Comparison of ENCODE assay signal across 10 mouse cellular contexts in genomic region chr1:34988225-34988624, GRCm38 (mm10).
A peak's percentile ranks its signal among the peaks of the same experiment; 100 is the strongest.
DNase-seq lines count a peak whose midpoint lies in the region; ATAC-seq lines count a peak whose summit lies in the region.
"Had no signal": no experiment of that assay in that cellular context is flagged by ENCODE, and none has a peak within 500 bp of the region (broad histone marks: within the 10 kb centered on the region; RNA-seq: fewer than 3 reads in every experiment).

No protein-coding gene starts in this region.

- H3K4me1 ChIP-seq in midbrain, embryonic 14.5 days (ENCODE audit: control insufficient read depth, insufficient read depth, low read length), result no peaks in the 10 kb centered on the region
- no peaks in the 10 kb centered on the region for H3K4me1 ChIP-seq in midbrain, embryonic 10.5 days
- no peaks in the 10 kb centered on the region for H3K4me1 ChIP-seq in forebrain, embryonic 12.5 days
- peaks cover 4% of the 10 kb centered on the region for H3K4me1 ChIP-seq in midbrain, embryonic 16.5 days (ENCODE audit: control insufficient read depth, insufficient read depth, low read length)
- H3K4me1 ChIP-seq: limb, embryonic 15.5 days had no signal

- H3K27ac ChIP-seq in midbrain, embryonic 14.5 days (replicated peaks; ENCODE audit: low read depth, low read length), result no peak overlapping the region
- no peak overlapping the region for H3K27ac ChIP-seq in midbrain, embryonic 10.5 days (replicated peaks)
- no peak overlapping the region for H3K27ac ChIP-seq in forebrain, embryonic 12.5 days
- H3K27ac ChIP-seq in midbrain, embryonic 16.5 days (ENCODE audit: low read length), result no peak overlapping the region
- H3K27ac ChIP-seq: limb, embryonic 15.5 days had no signal

- no peak overlapping the region for H3K4me2 ChIP-seq in midbrain, embryonic 14.5 days (ENCODE audit: low read length)
- no peak overlapping the region for H3K4me2 ChIP-seq in forebrain, embryonic 12.5 days
- no peak overlapping the region for H3K4me2 ChIP-seq in midbrain, embryonic 16.5 days (ENCODE audit: low read length)
- H3K4me2 ChIP-seq: limb, embryonic 15.5 days had no signal

- 74% methylated on average over 7 of the region's 7 CpGs for WGBS in midbrain, embryonic 14.5 days
- 86% methylated on average over 7 of the region's 7 CpGs for WGBS in midbrain, embryonic 10.5 days
- WGBS in forebrain, embryonic 12.5 days, result 76% methylated on average over 7 of the region's 7 CpGs
- whole genome bisulfite sequencing in midbrain, embryonic 16.5 days, result 71% methylated on average over 7 of the region's 7 CpGs

- no peak overlapping the region for H3K9ac ChIP-seq in midbrain, embryonic 14.5 days (replicated peaks; ENCODE audit: low read length)
- H3K9ac ChIP-seq in forebrain, embryonic 12.5 days, result no peak overlapping the region
- no peak overlapping the region for H3K9ac ChIP-seq in midbrain, embryonic 16.5 days (ENCODE audit: low read depth, low read length)
- H3K9ac ChIP-seq: limb, embryonic 15.5 days had no signal

- H3K9me3 ChIP-seq in midbrain, embryonic 14.5 days (ENCODE audit: control insufficient read depth, low read length), result no peaks in the 10 kb centered on the region
- no peaks in the 10 kb centered on the region for H3K9me3 ChIP-seq in midbrain, embryonic 10.5 days (replicated peaks)
- no peaks in the 10 kb centered on the region for H3K9me3 ChIP-seq in forebrain, embryonic 12.5 days
- H3K9me3 ChIP-seq in midbrain, embryonic 16.5 days (replicated peaks; ENCODE audit: control insufficient read depth, low read length, poor library complexity, severe bottlenecking), result no peaks in the 10 kb centered on the region
- H3K9me3 ChIP-seq: limb, embryonic 15.5 days had no signal

- no peak for ATAC-seq in midbrain, embryonic 14.5 days (ENCODE audit: low FRiP score, low TSS enrichment)
- ATAC-seq in forebrain, embryonic 12.5 days (ENCODE audit: low FRiP score), result 0 out of 2 replicates have a peak, but pooled peaks have one; percentile 33
- peak; percentile 54; the same call in 1 of the 2 replicates for ATAC-seq in midbrain, embryonic 16.5 days

- H3K36me3 ChIP-seq in midbrain, embryonic 14.5 days (ENCODE audit: control insufficient read depth, insufficient read depth, low read length), result no peaks in the 10 kb centered on the region
- H3K36me3 ChIP-seq in midbrain, embryonic 10.5 days, result no peaks in the 10 kb centered on the region
- H3K36me3 ChIP-seq in forebrain, embryonic 12.5 days (replicated peaks), result no peaks in the 10 kb centered on the region
- no peaks in the 10 kb centered on the region for H3K36me3 ChIP-seq in midbrain, embryonic 16.5 days (ENCODE audit: control insufficient read depth, insufficient read depth, low read length)
- H3K36me3 ChIP-seq: limb, embryonic 15.5 days had no signal

- H3K4me3 ChIP-seq in midbrain, embryonic 14.5 days (replicated peaks; ENCODE audit: low read depth, low read length), result no peak overlapping the region
- H3K4me3 ChIP-seq in midbrain, embryonic 10.5 days, result no peak overlapping the region
- H3K4me3 ChIP-seq in forebrain, embryonic 12.5 days (replicated peaks), result no peak overlapping the region
- no peak overlapping the region for H3K4me3 ChIP-seq in midbrain, embryonic 16.5 days (ENCODE audit: low read depth, low read length)
- H3K4me3 ChIP-seq: limb, embryonic 15.5 days had no signal

- intact Hi-C loops in gastrocnemius, postnatal 36 days (cut with DNase I), result no loop called here

- H3K27me3 ChIP-seq in midbrain, embryonic 14.5 days (ENCODE audit: control insufficient read depth, insufficient read depth, low read length), result no peaks in the 10 kb centered on the region
- H3K27me3 ChIP-seq in midbrain, embryonic 10.5 days (ENCODE audit: low read depth, poor library complexity, severe bottlenecking), result no peaks in the 10 kb centered on the region
- no peaks in the 10 kb centered on the region for H3K27me3 ChIP-seq in forebrain, embryonic 12.5 days
- H3K27me3 ChIP-seq in midbrain, embryonic 16.5 days (ENCODE audit: control insufficient read depth, insufficient read depth, low read depth, low read length), result no peaks in the 10 kb centered on the region
- H3K27me3 ChIP-seq: limb, embryonic 15.5 days had no signal

- peak; percentile 16 to 24 for DNase-seq in frontal cortex, postnatal 10 days (ENCODE audit: low spot score in 2 of 2)
- DNase-seq in frontal cortex, postnatal 25 days (ENCODE audit: low spot score in 2 of 2), result no peak
- DNase-seq in midbrain, embryonic 14.5 days, result peak; percentile 64
- DNase-seq in midbrain, embryonic 10.5 days (ENCODE audit: low spot score), result no peak
- no peak for DNase-seq in gastrocnemius, postnatal 36 days
- DNase-seq in B cell, adult 2 months, result no peak
- DNase-seq: kidney, adult 8-10 months had no signal

Comparison
In these comparisons a context has a peak if more than half of its experiments do, and no peak if none do; other contexts are left out.
1. DNase-seq: peak in frontal cortex, postnatal 10 days (2 of 2) and midbrain, embryonic 14.5 days (single experiment); none in frontal cortex, postnatal 25 days (0 of 2), midbrain, embryonic 10.5 days (single experiment), gastrocnemius, postnatal 36 days (0 of 2) and B cell, adult 2 months (0 of 2).